Mouse (Mus musculus): ENCODE data around the gene Gm9495.
A peak's percentile ranks its signal among the peaks of the same experiment; 100 is the strongest.
"Not testable (repeated sequence)": the region's sequence is repeated elsewhere in the genome, so short reads cannot be mapped to it uniquely, and the experiment has no call there.

Gm9495 gene

DNA sequence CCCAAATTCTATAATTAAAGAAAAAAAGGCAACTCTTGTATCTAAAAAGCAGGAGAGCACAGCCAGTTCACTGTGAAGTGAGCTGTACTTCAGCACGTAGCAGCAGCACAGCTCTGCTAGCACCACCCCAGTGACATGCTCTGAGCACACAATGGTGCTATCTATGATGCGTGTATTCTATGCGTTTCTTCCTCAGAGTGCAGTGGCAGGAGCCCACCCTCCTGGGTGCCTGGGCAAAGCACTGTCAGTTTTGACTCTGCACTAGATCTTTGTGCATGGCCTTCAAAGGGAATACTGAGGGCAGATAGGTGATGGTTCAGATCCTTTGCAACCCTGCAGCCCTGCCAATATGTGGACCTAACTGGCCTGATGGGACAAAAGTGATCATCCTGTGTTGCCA lies at the start of gene Gm9495:
TSS of gene Gm9495 (minus strand) at position 101 of the 400 bp plus-strand sequence.
- not testable (repeated sequence) for DNase-seq

GRCm38 (mm10) chr8:69474946-69475345 lies 21.6 kb upstream of the Gm9495 start:
- not testable (repeated sequence) for DNase-seq

- not testable (repeated sequence) for DNase-seq
Measured at GRCm38 (mm10) chr8:69420018-69420417, 33.3 kb downstream of the Gm9495 start.

DNA sequence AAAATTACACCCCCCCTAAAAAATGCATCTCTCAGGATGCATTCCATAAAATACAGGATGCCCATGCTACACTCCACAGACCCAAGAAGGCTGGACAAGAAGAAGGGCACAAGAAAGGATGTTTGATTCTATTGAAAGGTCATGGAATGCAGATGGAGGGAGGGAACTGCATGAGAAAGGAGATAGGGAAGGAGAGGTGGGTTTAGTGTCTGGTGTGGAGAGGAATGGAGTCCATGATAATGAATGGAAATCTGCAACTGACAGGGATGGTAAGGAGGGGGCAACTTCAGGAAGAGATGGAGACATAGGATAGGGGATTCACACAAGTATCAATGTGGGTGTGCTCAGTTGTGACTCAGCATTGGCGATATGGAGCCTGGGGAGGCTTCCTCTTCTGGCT lies 39.0 kb downstream of the Gm9495 start:
- DNase-seq: no peak

DNA sequence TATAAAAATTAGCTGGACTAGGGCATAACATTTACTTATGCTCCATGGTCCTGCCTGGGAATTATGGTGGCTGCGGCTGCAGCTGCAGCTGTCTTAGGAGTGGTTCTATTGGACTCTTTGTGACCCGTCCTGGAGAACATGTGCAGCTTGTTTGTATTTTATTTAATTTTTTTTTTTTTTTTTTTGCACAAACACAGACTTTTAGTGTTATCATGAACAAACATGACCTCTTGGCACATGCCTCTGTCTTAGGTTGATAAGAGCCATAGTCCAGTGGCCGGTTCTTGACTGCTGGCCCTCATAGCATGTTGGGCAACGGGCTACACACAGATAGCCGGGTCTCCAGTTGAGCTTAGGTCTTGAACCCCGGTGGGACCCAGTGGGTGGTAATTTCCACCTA lies 48.6 kb downstream of the Gm9495 start:
- no peak for DNase-seq

- DNase-seq: no peak
Measured at GRCm38 (mm10) chr8:69399956-69400443, 53.4 kb downstream of the Gm9495 start.

DNA sequence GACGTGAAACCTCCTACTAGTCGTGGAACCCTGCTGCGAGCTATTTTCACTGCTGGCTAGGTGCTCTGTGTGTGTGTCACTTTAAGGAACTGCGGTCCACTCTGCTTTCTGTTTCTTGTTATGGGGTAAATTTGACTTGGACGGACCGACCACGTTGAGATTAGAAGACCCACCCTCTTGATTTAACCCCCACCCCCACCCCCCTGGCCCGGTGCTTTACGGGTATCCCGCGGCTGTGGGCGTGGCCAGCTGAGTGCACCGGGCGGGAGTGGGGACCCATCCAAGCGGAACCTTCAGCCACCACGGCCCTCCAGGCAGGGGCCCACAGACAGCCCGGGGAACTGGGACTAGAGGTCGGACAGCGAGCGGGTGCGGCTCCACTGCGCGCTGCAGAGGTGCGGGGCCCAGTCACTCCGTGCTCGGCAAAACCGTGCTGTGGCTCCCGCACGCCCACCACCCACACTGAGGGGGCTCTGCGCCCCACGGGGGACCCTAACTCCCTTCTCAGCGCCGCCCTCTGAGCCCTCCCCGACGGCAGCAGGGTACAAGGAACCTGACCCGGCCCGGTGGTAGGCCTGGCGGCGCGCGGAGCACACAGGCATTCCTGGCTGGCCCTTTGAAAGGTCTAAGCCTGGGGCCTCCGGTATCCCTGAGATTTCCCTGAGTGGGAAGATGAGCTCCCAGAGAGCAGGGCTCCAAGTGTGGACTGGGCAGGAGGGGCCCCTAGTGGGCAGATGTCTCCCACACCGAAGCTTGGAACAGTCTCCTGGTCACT lies 54.0 kb downstream of the Gm9495 start:
- peak; percentile 80 to 89 for DNase-seq

DNA sequence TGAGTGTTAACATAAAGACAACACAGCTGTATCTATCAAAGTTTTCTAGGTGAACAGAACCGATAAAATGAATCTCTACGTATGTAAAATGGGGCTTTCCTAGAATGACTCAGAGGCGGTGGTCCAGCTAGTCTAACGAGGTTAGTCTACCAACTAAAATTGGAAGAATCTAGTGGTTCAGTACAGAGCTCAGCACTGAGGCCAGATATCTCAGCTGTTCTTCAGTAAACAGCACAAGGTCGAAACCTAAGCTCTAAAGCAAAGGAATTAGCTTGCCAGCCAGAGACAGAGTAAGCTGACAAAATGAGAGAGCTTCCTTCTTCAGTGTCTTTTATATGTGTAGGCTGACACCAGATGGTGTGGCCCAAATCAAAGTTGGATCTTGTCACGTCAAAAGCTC lies 57.2 kb downstream of the Gm9495 start:
- DNase-seq: no peak

GRCm38 (mm10) chr8:69395050-69395789 lies 58.1 kb downstream of the Gm9495 start:
- peak; percentile 87 to 94 for DNase-seq

GRCm38 (mm10) chr8:69384361-69384760 lies 69.0 kb downstream of the Gm9495 start:
- DNase-seq: no peak

All from kidney, postnatal 4 days (tissue).